Mouse (Mus musculus) megakaryocyte, embryonic 14.5 days (primary cell): ENCODE data around the gene Tff3.

Experiments used
- FLI1 ChIP-seq: IDR thresholded peaks from 2 replicates; pipeline ENCODE4 v1.6.1; 2012; ENCODE audit warnings: low read length, inconsistent platforms, mixed read lengths
- GATA1 ChIP-seq: IDR thresholded peaks from 3 replicates; pipeline ENCODE4 v1.6.1; 2012; ENCODE audit warnings: mixed read lengths, low read length, inconsistent platforms, borderline replicate concordance

DNA sequence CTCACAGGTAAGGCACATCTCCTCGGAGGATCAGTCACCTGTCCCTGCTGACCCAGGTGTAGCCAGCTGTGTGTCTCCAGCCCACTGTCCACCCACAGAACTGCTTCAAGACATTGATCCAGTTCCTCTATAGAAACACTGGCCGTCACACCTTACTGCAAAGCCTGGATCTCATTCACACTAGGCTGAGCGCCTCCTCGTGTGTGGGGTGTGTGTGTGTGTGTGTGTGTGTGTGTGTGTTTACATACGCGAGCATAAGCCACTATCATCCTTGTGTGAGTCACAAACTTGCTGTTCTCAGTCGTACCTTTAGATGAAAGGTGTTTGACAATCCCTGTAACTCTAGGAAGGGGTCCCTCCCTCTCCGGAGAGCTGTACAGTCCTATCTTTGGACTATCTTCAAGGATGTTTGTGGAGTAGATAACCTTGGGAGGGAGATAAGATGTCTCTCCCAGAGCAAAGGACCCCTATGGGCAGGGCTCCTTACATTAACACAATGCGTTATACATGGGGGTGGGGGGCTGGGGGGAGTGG is 23.6 kb upstream of the Tff3 start:
- TF ChIP-seq GATA1: no peak
- TF ChIP-seq FLI1: no peak
